Mouse (Mus musculus): ENCODE measurements around the gene Itpk1. TPM values are rescaled to one million over a fixed set of nuclear protein-coding genes. Genes with fewer than 3 reads are reported as not detected.

Gene Itpk1
- polyA plus RNA-seq, 1 experiment from 2014 or later = 15.9 TPM

GRCm38 (mm10) chr12:102623827-102624226, 80.9 kb downstream of the Itpk1 start:
- no peaks in the 10 kb centered on the region for H3K9me3 ChIP-seq (ENCODE audit: control insufficient read depth, low read depth, low read length)
- no peak overlapping the region for H3K9ac ChIP-seq (replicated peaks; ENCODE audit: low read depth, low read length)
- H3K36me3 ChIP-seq (ENCODE audit: control insufficient read depth, insufficient read depth, low read length) = no peaks in the 10 kb centered on the region
- 0 out of 2 replicates have a peak, but pooled peaks cover 3% of the 10 kb centered on the region for H3K4me1 ChIP-seq (ENCODE audit: control insufficient read depth, insufficient read depth, low read length)
- no peaks in the 10 kb centered on the region for H3K27me3 ChIP-seq (ENCODE audit: control insufficient read depth, insufficient read depth, low read length)
- 69% methylated on average over 9 of the region's 9 CpGs for WGBS
- H3K4me3 ChIP-seq (ENCODE audit: low read depth, low read length) = no peak overlapping the region
- ATAC-seq (ENCODE audit: insufficient number of reproducible peaks, insufficient read depth, low FRiP score, low read depth) = no peak
- H3K4me2 ChIP-seq (replicated peaks; ENCODE audit: low read depth, low read length) = no peak overlapping the region
- H3K27ac ChIP-seq (ENCODE audit: low read length) = no peak overlapping the region

- no peaks in the 10 kb centered on the region for H3K9me3 ChIP-seq (ENCODE audit: control insufficient read depth, low read depth, low read length)
- H3K4me1 ChIP-seq (ENCODE audit: control insufficient read depth, insufficient read depth, low read length) = peaks cover 6% of the 10 kb centered on the region; the same call in 1 of the 2 replicates
- no peaks in the 10 kb centered on the region for H3K36me3 ChIP-seq (ENCODE audit: control insufficient read depth, insufficient read depth, low read length)
- no peak overlapping the region for H3K4me3 ChIP-seq (ENCODE audit: low read depth, low read length)
- H3K4me2 ChIP-seq (replicated peaks; ENCODE audit: low read depth, low read length) = no peak overlapping the region
- no peak for ATAC-seq (ENCODE audit: insufficient number of reproducible peaks, insufficient read depth, low FRiP score, low read depth)
- H3K27ac ChIP-seq (ENCODE audit: low read length) = no peak overlapping the region
- no peak overlapping the region for H3K9ac ChIP-seq (replicated peaks; ENCODE audit: low read depth, low read length)
- H3K27me3 ChIP-seq (ENCODE audit: control insufficient read depth, insufficient read depth, low read length) = no peaks in the 10 kb centered on the region
- 78% methylated on average over 12 of the region's 12 CpGs for WGBS
These were observed 82.4 kb downstream of the Itpk1 start for GRCm38 (mm10) chr12:102622302-102622842.

- Histone ChIP-seq H3K27ac (ENCODE audit: low read length) (no peak overlapping the region), H3K36me3 (ENCODE audit: control insufficient read depth, insufficient read depth, low read length) (no peaks in the 10 kb centered on the region), H3K4me2 (replicated peaks; ENCODE audit: low read depth, low read length) (no peak overlapping the region), H3K27me3 (ENCODE audit: control insufficient read depth, insufficient read depth, low read length) (no peaks in the 10 kb centered on the region), H3K4me1 (ENCODE audit: control insufficient read depth, insufficient read depth, low read length) (peaks cover 6% of the 10 kb centered on the region; the same call in 1 of the 2 replicates), H3K4me3 (ENCODE audit: low read depth, low read length) (no peak overlapping the region), H3K9ac (replicated peaks; ENCODE audit: low read depth, low read length) (no peak overlapping the region), H3K9me3 (ENCODE audit: control insufficient read depth, low read depth, low read length) (no peaks in the 10 kb centered on the region)
- WGBS = 72% methylated on average over 4 of the region's 4 CpGs
- ATAC-seq (ENCODE audit: insufficient number of reproducible peaks, insufficient read depth, low FRiP score, low read depth) = peak; percentile 69
These were observed 82.9 kb downstream of the Itpk1 start for GRCm38 (mm10) chr12:102621811-102622210.

GRCm38 (mm10) chr12:102621205-102621604, 83.5 kb downstream of the Itpk1 start:
- no peak for ATAC-seq (ENCODE audit: insufficient number of reproducible peaks, insufficient read depth, low FRiP score, low read depth)
- 82% methylated on average over 4 of the region's 4 CpGs for WGBS
- Histone ChIP-seq H3K4me3 (ENCODE audit: low read depth, low read length) (no peak overlapping the region), H3K9me3 (ENCODE audit: control insufficient read depth, low read depth, low read length) (no peaks in the 10 kb centered on the region), H3K9ac (replicated peaks; ENCODE audit: low read depth, low read length) (no peak overlapping the region), H3K36me3 (ENCODE audit: control insufficient read depth, insufficient read depth, low read length) (0 out of 2 replicates have a peak, but pooled peaks cover 2% of the 10 kb centered on the region), H3K27ac (ENCODE audit: low read length) (no peak overlapping the region), H3K4me2 (replicated peaks; ENCODE audit: low read depth, low read length) (no peak overlapping the region), H3K27me3 (ENCODE audit: control insufficient read depth, insufficient read depth, low read length) (no peaks in the 10 kb centered on the region), H3K4me1 (ENCODE audit: control insufficient read depth, insufficient read depth, low read length) (peaks cover 6% of the 10 kb centered on the region; the same call in 1 of the 2 replicates)

GRCm38 (mm10) chr12:102619908-102620307, 84.8 kb downstream of the Itpk1 start:
- 59% methylated on average over 7 of the region's 7 CpGs for WGBS
- Histone ChIP-seq H3K4me2 (replicated peaks; ENCODE audit: low read depth, low read length) (no peak overlapping the region), H3K36me3 (ENCODE audit: control insufficient read depth, insufficient read depth, low read length) (0 out of 2 replicates have a peak, but pooled peaks cover 2% of the 10 kb centered on the region), H3K9me3 (ENCODE audit: control insufficient read depth, low read depth, low read length) (no peaks in the 10 kb centered on the region), H3K9ac (replicated peaks; ENCODE audit: low read depth, low read length) (no peak overlapping the region), H3K27me3 (ENCODE audit: control insufficient read depth, insufficient read depth, low read length) (no peaks in the 10 kb centered on the region), H3K4me1 (ENCODE audit: control insufficient read depth, insufficient read depth, low read length) (peaks cover 6% of the 10 kb centered on the region; the same call in 1 of the 2 replicates), H3K4me3 (ENCODE audit: low read depth, low read length) (no peak overlapping the region), H3K27ac (ENCODE audit: low read length) (no peak overlapping the region)
- 0 out of 2 replicates have a peak, but pooled peaks have one; percentile 11 for ATAC-seq (ENCODE audit: insufficient number of reproducible peaks, insufficient read depth, low FRiP score, low read depth)

- Histone ChIP-seq H3K36me3 (ENCODE audit: control insufficient read depth, insufficient read depth, low read length) (0 out of 2 replicates have a peak, but pooled peaks cover 2% of the 10 kb centered on the region), H3K27ac (ENCODE audit: low read length) (no peak overlapping the region), H3K9ac (replicated peaks; ENCODE audit: low read depth, low read length) (no peak overlapping the region), H3K4me2 (replicated peaks; ENCODE audit: low read depth, low read length) (no peak overlapping the region), H3K9me3 (ENCODE audit: control insufficient read depth, low read depth, low read length) (no peaks in the 10 kb centered on the region), H3K4me1 (ENCODE audit: control insufficient read depth, insufficient read depth, low read length) (peaks cover 6% of the 10 kb centered on the region; the same call in 1 of the 2 replicates), H3K4me3 (ENCODE audit: low read depth, low read length) (no peak overlapping the region), H3K27me3 (ENCODE audit: control insufficient read depth, insufficient read depth, low read length) (no peaks in the 10 kb centered on the region)
- WGBS = 68% methylated on average over 9 of the region's 9 CpGs
- no peak for ATAC-seq (ENCODE audit: insufficient number of reproducible peaks, insufficient read depth, low FRiP score, low read depth)
These were observed 86.6 kb downstream of the Itpk1 start for GRCm38 (mm10) chr12:102618085-102618484.

GRCm38 (mm10) chr12:102616843-102617519, 87.7 kb downstream of the Itpk1 start:
- no peak overlapping the region for H3K4me2 ChIP-seq (replicated peaks; ENCODE audit: low read depth, low read length)
- H3K36me3 ChIP-seq (ENCODE audit: control insufficient read depth, insufficient read depth, low read length) = 0 out of 2 replicates have a peak, but pooled peaks cover 2% of the 10 kb centered on the region
- no peak overlapping the region for H3K4me3 ChIP-seq (ENCODE audit: low read depth, low read length)
- H3K4me1 ChIP-seq (ENCODE audit: control insufficient read depth, insufficient read depth, low read length) = peaks cover 3% of the 10 kb centered on the region; the same call in 1 of the 2 replicates
- no peak overlapping the region for H3K9ac ChIP-seq (replicated peaks; ENCODE audit: low read depth, low read length)
- H3K27me3 ChIP-seq (ENCODE audit: control insufficient read depth, insufficient read depth, low read length) = no peaks in the 10 kb centered on the region
- no peak overlapping the region for H3K27ac ChIP-seq (ENCODE audit: low read length)
- H3K9me3 ChIP-seq (ENCODE audit: control insufficient read depth, low read depth, low read length) = no peaks in the 10 kb centered on the region
- 63% methylated on average over 7 of the region's 7 CpGs for WGBS
- no peak for ATAC-seq (ENCODE audit: insufficient number of reproducible peaks, insufficient read depth, low FRiP score, low read depth)

- Histone ChIP-seq H3K4me1 (ENCODE audit: control insufficient read depth, insufficient read depth, low read length) (peaks cover 3% of the 10 kb centered on the region; the same call in 1 of the 2 replicates), H3K4me2 (replicated peaks; ENCODE audit: low read depth, low read length) (no peak overlapping the region)
- ATAC-seq (ENCODE audit: insufficient number of reproducible peaks, insufficient read depth, low FRiP score, low read depth) = no peak
These were observed 88.5 kb downstream of the Itpk1 start for GRCm38 (mm10) chr12:102616201-102616600.

More at GRCm38 (mm10) chr12:102616201-102616600, 88.5 kb downstream of the Itpk1 start:
- no peak overlapping the region for H3K4me3 ChIP-seq (ENCODE audit: low read depth, low read length)
- WGBS = 36% methylated on average over 4 of the region's 4 CpGs
- H3K9ac ChIP-seq (replicated peaks; ENCODE audit: low read depth, low read length) = no peak overlapping the region
- H3K36me3 ChIP-seq (ENCODE audit: control insufficient read depth, insufficient read depth, low read length) = 0 out of 2 replicates have a peak, but pooled peaks cover 2% of the 10 kb centered on the region
- no peak overlapping the region for H3K27ac ChIP-seq (ENCODE audit: low read length)
- H3K27me3 ChIP-seq (ENCODE audit: control insufficient read depth, insufficient read depth, low read length) = no peaks in the 10 kb centered on the region
- H3K9me3 ChIP-seq (ENCODE audit: control insufficient read depth, low read depth, low read length) = no peaks in the 10 kb centered on the region

Measured in stomach, embryonic 14.5 days (tissue).